Mouse (Mus musculus) CH12.LX (cell line): Measurements from ENCODE around the gene Corin. TPM values are rescaled to one million over a fixed set of nuclear protein-coding genes. Genes with fewer than 3 reads are reported as not detected.

ENCODE experiments used
- DNase-seq: peaks from one replicate; pipeline ENCODE4 v3.0.0-alpha.2; 2013; ENCODE audit errors: extremely low read depth
- H3K27ac ChIP-seq: 2 replicates; pipeline ENCODE4 v1.5.1; 2012; ENCODE audit warnings: low read depth, mild to moderate bottlenecking, control low read depth, moderate library complexity; ENCODE audit not compliant: insufficient read depth
- H3K27me3 ChIP-seq: replicated peaks from 2 replicates; pipeline ENCODE3; 2012; ENCODE audit warnings: inconsistent platforms
- H3K36me3 ChIP-seq, 2 experiments: replicated peaks in 1 of 2; 2 replicates each; pipeline versions ENCODE3 to v1.6.1; 2012; ENCODE audit warnings: inconsistent platforms in 1 of 2, low read length in 1 of 2, mild to moderate bottlenecking in 1 of 2, mixed read lengths in 1 of 2, moderate library complexity in 1 of 2; ENCODE audit not compliant: control insufficient read depth in 1 of 2, insufficient read depth in 1 of 2
- H3K4me1 ChIP-seq, 2 experiments: 2 replicates each; pipeline ENCODE4 v1.6.1; 2012; ENCODE audit warnings: inconsistent platforms in 1 of 2, moderate library complexity in 1 of 2; ENCODE audit not compliant: insufficient read depth in 2 of 2, control insufficient read depth in 1 of 2
- H3K4me2 ChIP-seq: 2 replicates; pipeline ENCODE4 v1.6.1; 2012; ENCODE audit warnings: low read depth, mild to moderate bottlenecking, control low read depth; ENCODE audit not compliant: poor library complexity, insufficient read depth, severe bottlenecking
- H3K4me3 ChIP-seq, 3 experiments: fragments of 150-350 bp in 1 of 3; sonication (generic) in 1 of 3; replicated peaks in 1 of 3; 2 replicates each; pipeline versions ENCODE3 to v1.5.1; 2011 to 2012; ENCODE audit warnings: low read depth in 2 of 3, low read length in 2 of 3, mild to moderate bottlenecking in 2 of 3, moderate library complexity in 2 of 3, control low read depth in 1 of 3, improper control_type of control experiment in 1 of 3, inconsistent platforms in 1 of 3, mixed read lengths in 1 of 3; ENCODE audit not compliant: poor library complexity in 1 of 3
- H3K79me2 ChIP-seq: replicated peaks from 2 replicates; pipeline ENCODE4 v1.6.1; 2012; ENCODE audit warnings: mild to moderate bottlenecking, moderate library complexity; ENCODE audit not compliant: control insufficient read depth, poor library complexity, insufficient read depth, severe bottlenecking; ENCODE audit errors: extremely low read depth
- H3K9ac ChIP-seq: 2 replicates; pipeline ENCODE4 v1.6.1; 2012; ENCODE audit warnings: low read depth, mild to moderate bottlenecking, control low read depth, moderate library complexity; ENCODE audit not compliant: insufficient read depth
- H3K9me3 ChIP-seq: replicated peaks from 2 replicates; pipeline ENCODE3; 2012; ENCODE audit warnings: low read length, inconsistent platforms, mixed read lengths
- BHLHE40 ChIP-seq: IDR thresholded peaks from 2 replicates; pipeline ENCODE4 v1.6.1; 2011; ENCODE audit warnings: mild to moderate bottlenecking, low read depth, low read length, improper control_type of control experiment
- CHD1 ChIP-seq: IDR thresholded peaks from 2 replicates; pipeline ENCODE4 v1.6.1; 2012; ENCODE audit warnings: low read depth, low read length, improper control_type of control experiment, inconsistent platforms
- CHD2 ChIP-seq: IDR thresholded peaks from 2 replicates; pipeline ENCODE4 v1.6.1; 2011; ENCODE audit warnings: low read length, improper control_type of control experiment
- CTCF ChIP-seq, 2 experiments: IDR thresholded peaks in 1 of 2; conservative IDR thresholded peaks in 1 of 2; 2 replicates each; pipeline ENCODE4 v1.5.1; 2011 to 2012; ENCODE audit warnings: low read depth in 2 of 2, low read length in 2 of 2, improper control_type of control experiment in 1 of 2, inconsistent platforms in 1 of 2, mild to moderate bottlenecking in 1 of 2, moderate library complexity in 1 of 2
- ETS1 ChIP-seq: conservative IDR thresholded peaks from 2 replicates; pipeline ENCODE4 v1.6.1; 2012; ENCODE audit warnings: low read depth, mild to moderate bottlenecking, inconsistent platforms, low read length, improper control_type of control experiment, moderate library complexity
- IRF4 ChIP-seq: IDR thresholded peaks from 2 replicates; pipeline ENCODE4 v1.6.1; 2014; ENCODE audit warnings: low read depth, mild to moderate bottlenecking, inconsistent platforms, low read length, improper control_type of control experiment
- KAT2A ChIP-seq: IDR thresholded peaks from 2 replicates; pipeline ENCODE4 v1.6.1; 2012; ENCODE audit warnings: low read length, improper control_type of control experiment, inconsistent platforms; ENCODE audit not compliant: insufficient replicate concordance
- MAX ChIP-seq: IDR thresholded peaks from 2 replicates; pipeline ENCODE4 v1.6.1; 2011; ENCODE audit warnings: low read length, improper control_type of control experiment
- MXI1 ChIP-seq: IDR thresholded peaks from 2 replicates; pipeline ENCODE4 v1.6.1; 2011; ENCODE audit warnings: mild to moderate bottlenecking, low read depth, low read length, improper control_type of control experiment
- MYC ChIP-seq: IDR thresholded peaks from 2 replicates; pipeline ENCODE4 v1.6.1; 2011; ENCODE audit warnings: low read depth, mild to moderate bottlenecking, improper control_type of control experiment, low read length
- NRF1 ChIP-seq: IDR thresholded peaks from 2 replicates; pipeline ENCODE4 v1.6.1; 2014; ENCODE audit warnings: low read depth, mild to moderate bottlenecking, inconsistent platforms, low read length, improper control_type of control experiment, moderate library complexity
- POLR2A ChIP-seq: IDR thresholded peaks from 2 replicates; pipeline ENCODE4 v1.6.1; 2011; ENCODE audit warnings: low read depth, mild to moderate bottlenecking, improper control_type of control experiment, low read length
- POLR2AphosphoS2 ChIP-seq: IDR thresholded peaks from 2 replicates; pipeline ENCODE4 v1.6.1; 2011; ENCODE audit warnings: low read depth, low read length, improper control_type of control experiment
- RCOR1 ChIP-seq: conservative IDR thresholded peaks from 2 replicates; pipeline ENCODE4 v1.6.1; 2012; ENCODE audit warnings: low read depth, mild to moderate bottlenecking, inconsistent platforms, low read length, improper control_type of control experiment
- SMC3 ChIP-seq: IDR thresholded peaks from 2 replicates; pipeline ENCODE4 v1.6.1; 2011; ENCODE audit warnings: low read depth, low read length, improper control_type of control experiment
- TBP ChIP-seq: conservative IDR thresholded peaks from 2 replicates; pipeline ENCODE4 v1.6.1; 2011; ENCODE audit warnings: low read depth, low read length, improper control_type of control experiment
- UBTF ChIP-seq: IDR thresholded peaks from 2 replicates; pipeline ENCODE4 v1.6.1; 2012; ENCODE audit warnings: low read depth, mild to moderate bottlenecking, inconsistent platforms, low read length, improper control_type of control experiment, moderate library complexity
- USF1 ChIP-seq: IDR thresholded peaks from 2 replicates; pipeline ENCODE4 v1.6.1; 2014; ENCODE audit warnings: low read depth, mild to moderate bottlenecking, inconsistent platforms, low read length, improper control_type of control experiment
- USF2 ChIP-seq: conservative IDR thresholded peaks from 2 replicates; pipeline ENCODE4 v1.6.1; 2011; ENCODE audit warnings: low read depth, low read length, improper control_type of control experiment
- ZC3H11A ChIP-seq: IDR thresholded peaks from 2 replicates; pipeline ENCODE4 v1.6.1; 2012; ENCODE audit warnings: low read depth, mild to moderate bottlenecking, inconsistent platforms, low read length, improper control_type of control experiment
- ZKSCAN1 ChIP-seq: IDR thresholded peaks from 2 replicates; pipeline ENCODE4 v1.6.1; 2012; ENCODE audit warnings: low read depth, inconsistent platforms, low read length, improper control_type of control experiment, borderline replicate concordance
- ZMIZ1 ChIP-seq: IDR thresholded peaks from 2 replicates; pipeline ENCODE4 v1.6.1; 2012; ENCODE audit warnings: low read depth, mild to moderate bottlenecking, inconsistent platforms, low read length, improper control_type of control experiment
- dilution Hi-C: fragments of 300-500 bp; cut with MboI; formaldehyde crosslinking; loops from 2 replicates; pipeline ENCODE4 v1.14.3; 2020; ENCODE audit warnings: low sequenced_read_pairs; ENCODE audit not compliant: extremely low pct_unique_long_range_greater_than_20kb, extremely low pct_ligation_motif_present
- in situ Hi-C: fragments of 300-500 bp; cut with MboI; formaldehyde crosslinking; loops from 3 replicates; pipeline ENCODE4 v1.14.3; 2019; ENCODE audit warnings: low sequenced_read_pairs, low pct_ligation_motif_present, low pct_unique_long_range_greater_than_20kb, mixed read lengths
- polyA plus RNA-seq: library from polyadenylated mRNA; unstranded; fragments of >175 nt; gene quantifications from 2 replicates; pipeline ENCODE4 v1.2.1, GENCODE M21; 2012; ENCODE audit warnings: low read depth; ENCODE audit not compliant: insufficient read length
- total RNA-seq, 2 experiments: library from RNA; depleted of rRNA; stranded (reverse); fragments of 300-350 nt in 1 of 2; fragments of >200 nt in 1 of 2; gene quantifications; 2 replicates each; pipeline ENCODE4 v1.2.3; 2012 to 2014

Corin gene
- total and polyA plus RNA-seq, 3 experiments: not detected

DNA sequence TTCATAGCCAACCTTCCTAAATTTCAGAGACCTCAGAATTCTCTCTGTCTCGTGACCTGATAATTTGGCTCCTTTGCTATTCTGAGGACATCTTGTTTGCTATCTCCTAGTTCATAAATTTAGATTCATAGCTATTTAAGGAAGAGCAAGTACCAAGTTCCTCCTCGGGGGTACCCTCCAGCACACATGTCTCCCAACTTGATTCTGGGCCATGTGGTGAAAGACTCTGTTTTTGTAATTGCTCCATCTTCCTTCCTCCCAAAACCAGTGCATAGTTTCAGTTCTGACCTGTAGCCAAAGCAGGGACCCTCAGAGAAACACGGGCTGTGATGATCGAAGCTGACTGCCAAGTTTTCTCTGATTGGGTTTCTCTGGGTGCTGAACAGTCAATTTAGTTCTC is 7.5 kb downstream of the Corin start:
- Histone ChIP-seq H3K27ac (no peak overlapping the region), H3K4me3 (no peak overlapping the region), H3K9me3 (no peaks in the 10 kb centered on the region), H3K36me3 (no peaks in the 10 kb centered on the region), H3K27me3 (no peaks in the 10 kb centered on the region), H3K4me1 (peaks cover 4 to 9% of the 10 kb centered on the region in 2 experiments; a peak in 3 of 4 replicates), H3K9ac (no peak overlapping the region), H3K4me2 (no peak overlapping the region), H3K79me2 (no peaks in the 10 kb centered on the region)
- in situ Hi-C loops (no loop called here), dilution Hi-C loops (no loop called here)
- DNase-seq: no peak
- no peak for TF ChIP-seq TBP
- no peak for TF ChIP-seq POLR2AphosphoS2
- no peak for TF ChIP-seq ZMIZ1
- TF ChIP-seq NRF1: no peak
- no peak for TF ChIP-seq CHD1
- no peak for TF ChIP-seq POLR2A
- TF ChIP-seq BHLHE40: no peak
- no peak for TF ChIP-seq CTCF (conservative IDR thresholded peaks at IDR 0.05 in 1 of 2, IDR thresholded peaks at IDR 0.05 in 1 of 2; ENCODE audit: low read depth in 2 of 2, low read length in 2 of 2)
- TF ChIP-seq USF2: no peak
- no peak for TF ChIP-seq ZC3H11A
- no peak for TF ChIP-seq CHD2
- TF ChIP-seq MAX: no peak
- no peak for TF ChIP-seq ZKSCAN1
- TF ChIP-seq KAT2A: no peak
- TF ChIP-seq SMC3: no peak
- TF ChIP-seq UBTF: no peak

DNA sequence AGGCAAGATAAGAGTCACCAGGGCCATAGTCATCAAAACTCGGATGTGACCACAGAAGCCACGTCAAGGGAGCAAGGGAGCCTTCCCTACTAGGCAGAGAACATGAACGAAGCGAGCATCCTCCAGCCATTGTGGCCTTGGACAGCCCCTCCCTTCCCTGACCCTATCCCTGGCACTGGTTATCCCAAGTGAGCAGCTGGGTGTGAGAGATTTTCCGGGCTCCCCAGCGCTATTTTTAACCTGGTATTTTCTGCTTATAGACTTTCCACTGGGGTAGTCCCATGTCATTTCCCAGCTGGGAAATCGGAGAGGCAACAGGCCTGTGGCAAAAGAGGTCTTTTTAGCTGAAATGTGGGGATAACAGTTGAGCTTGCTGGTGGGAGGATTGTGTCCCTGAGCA is 10.4 kb downstream of the Corin start:
- no peaks in the 10 kb centered on the region for H3K9me3 ChIP-seq
- peaks cover 0 to 3% of the 10 kb centered on the region in 2 experiments; a peak in 2 of 4 replicates for H3K4me1 ChIP-seq
- H3K79me2 ChIP-seq: no peaks in the 10 kb centered on the region
- TF ChIP-seq RCOR1 (no peak), ZKSCAN1 (no peak), MYC (no peak), POLR2A (no peak), MAX (no peak), IRF4 (no peak), USF1 (no peak), MXI1 (no peak), SMC3 (no peak), KAT2A (no peak), NRF1 (no peak), ETS1 (no peak)
- in situ Hi-C loops: no loop called here
- no peak overlapping the region for H3K9ac ChIP-seq
- no peaks in the 10 kb centered on the region for H3K27me3 ChIP-seq
- no peaks in the 10 kb centered on the region for H3K36me3 ChIP-seq
- DNase-seq: no peak
- dilution Hi-C loops: no loop called here
- no peak overlapping the region; the same call in 1 of the 2 replicates for H3K4me2 ChIP-seq
- H3K4me3 ChIP-seq: no peak overlapping the region
- H3K27ac ChIP-seq: no peak overlapping the region
